Mouse (Mus musculus): ENCODE results near the gene Pik3ap1. TPM values are rescaled to one million over a fixed set of nuclear protein-coding genes. Genes with fewer than 3 reads are reported as not detected.
A peak's percentile ranks its signal among the peaks of the same experiment; 100 is the strongest.

The Pik3ap1 gene
- polyA plus RNA-seq, 1 experiment from 2014 or later = 0.97 TPM

GRCm38 (mm10) chr19:41345028-41345741, 39.7 kb downstream of the Pik3ap1 start:
- ATAC-seq (ENCODE audit: insufficient number of reproducible peaks, insufficient read depth, low FRiP score, low TSS enrichment, low read depth) = no peak
- H3K27me3 ChIP-seq = no peaks in the 10 kb centered on the region
- no peak overlapping the region for H3K9ac ChIP-seq (replicated peaks)
- H3K9me3 ChIP-seq = no peaks in the 10 kb centered on the region
- 54% methylated on average over 11 of the region's 11 CpGs for WGBS
- H3K4me1 ChIP-seq (replicated peaks) = peaks cover 19% of the 10 kb centered on the region
- H3K4me2 ChIP-seq = no peak overlapping the region
- H3K27ac ChIP-seq = peak overlapping the region; percentile 36; the same call in 1 of the 2 replicates
- H3K4me3 ChIP-seq (replicated peaks) = no peak overlapping the region
- H3K36me3 ChIP-seq = no peaks in the 10 kb centered on the region

- Histone ChIP-seq H3K36me3 (no peaks in the 10 kb centered on the region), H3K4me1 (replicated peaks) (peaks cover 19% of the 10 kb centered on the region), H3K9me3 (no peaks in the 10 kb centered on the region), H3K27me3 (no peaks in the 10 kb centered on the region), H3K9ac (replicated peaks) (no peak overlapping the region), H3K4me3 (replicated peaks) (no peak overlapping the region), H3K27ac (no peak overlapping the region), H3K4me2 (no peak overlapping the region)
- no peak for ATAC-seq (ENCODE audit: insufficient number of reproducible peaks, insufficient read depth, low FRiP score, low TSS enrichment, low read depth)
- WGBS = 79% methylated on average over 8 of the region's 8 CpGs
Measured at GRCm38 (mm10) chr19:41344666-41345027, 40.3 kb downstream of the Pik3ap1 start.

- Histone ChIP-seq H3K4me2 (no peak overlapping the region), H3K4me1 (replicated peaks) (peaks cover 23% of the 10 kb centered on the region), H3K9me3 (no peaks in the 10 kb centered on the region), H3K27me3 (no peaks in the 10 kb centered on the region), H3K9ac (replicated peaks) (no peak overlapping the region), H3K27ac (no peak overlapping the region), H3K4me3 (replicated peaks) (no peak overlapping the region), H3K36me3 (no peaks in the 10 kb centered on the region)
- ATAC-seq (ENCODE audit: insufficient number of reproducible peaks, insufficient read depth, low FRiP score, low TSS enrichment, low read depth) = no peak
- WGBS = 78% methylated on average over 6 of the region's 6 CpGs
Measured at GRCm38 (mm10) chr19:41342592-41343090, 42.3 kb downstream of the Pik3ap1 start.

- H3K36me3 ChIP-seq = no peaks in the 10 kb centered on the region
- H3K9ac ChIP-seq (replicated peaks) = no peak overlapping the region
- 89% methylated on average over 5 of the region's 5 CpGs for WGBS
- H3K4me1 ChIP-seq (replicated peaks) = peaks cover 23% of the 10 kb centered on the region
- ATAC-seq (ENCODE audit: insufficient number of reproducible peaks, insufficient read depth, low FRiP score, low TSS enrichment, low read depth) = no peak
- no peak overlapping the region for H3K4me2 ChIP-seq
- no peak overlapping the region for H3K27ac ChIP-seq
- no peaks in the 10 kb centered on the region for H3K9me3 ChIP-seq
- H3K27me3 ChIP-seq = no peaks in the 10 kb centered on the region
- no peak overlapping the region for H3K4me3 ChIP-seq (replicated peaks)
Measured at GRCm38 (mm10) chr19:41341677-41342076, 43.2 kb downstream of the Pik3ap1 start.

GRCm38 (mm10) chr19:41339020-41339836, 45.7 kb downstream of the Pik3ap1 start:
- Histone ChIP-seq H3K9ac (replicated peaks) (no peak overlapping the region), H3K27me3 (no peaks in the 10 kb centered on the region), H3K4me1 (replicated peaks) (0 out of 2 replicates have a peak, but pooled peaks cover 4% of the 10 kb centered on the region), H3K27ac (no peak overlapping the region), H3K36me3 (no peaks in the 10 kb centered on the region), H3K4me3 (replicated peaks) (no peak overlapping the region), H3K9me3 (no peaks in the 10 kb centered on the region), H3K4me2 (no peak overlapping the region)
- no peak for ATAC-seq (ENCODE audit: insufficient number of reproducible peaks, insufficient read depth, low FRiP score, low TSS enrichment, low read depth)
- WGBS = 80% methylated on average over 21 of the region's 21 CpGs

GRCm38 (mm10) chr19:41338379-41338778, 46.5 kb downstream of the Pik3ap1 start:
- Histone ChIP-seq H3K4me2 (no peak overlapping the region), H3K4me3 (replicated peaks) (no peak overlapping the region), H3K27me3 (no peaks in the 10 kb centered on the region), H3K4me1 (replicated peaks) (0 out of 2 replicates have a peak, but pooled peaks cover 4% of the 10 kb centered on the region), H3K27ac (no peak overlapping the region), H3K9ac (replicated peaks) (no peak overlapping the region), H3K36me3 (no peaks in the 10 kb centered on the region), H3K9me3 (no peaks in the 10 kb centered on the region)
- ATAC-seq (ENCODE audit: insufficient number of reproducible peaks, insufficient read depth, low FRiP score, low TSS enrichment, low read depth) = no peak
- WGBS = 82% methylated on average over 6 of the region's 6 CpGs

- Histone ChIP-seq H3K4me3 (replicated peaks) (no peak overlapping the region), H3K9ac (replicated peaks) (no peak overlapping the region), H3K36me3 (no peaks in the 10 kb centered on the region), H3K27ac (no peak overlapping the region), H3K4me2 (no peak overlapping the region), H3K27me3 (no peaks in the 10 kb centered on the region), H3K4me1 (replicated peaks) (0 out of 2 replicates have a peak, but pooled peaks cover 4% of the 10 kb centered on the region), H3K9me3 (no peaks in the 10 kb centered on the region)
- ATAC-seq (ENCODE audit: insufficient number of reproducible peaks, insufficient read depth, low FRiP score, low TSS enrichment, low read depth) = no peak
- WGBS = 94% methylated on average over 3 of the region's 3 CpGs
Measured at GRCm38 (mm10) chr19:41335721-41336120, 49.2 kb downstream of the Pik3ap1 start.

- Histone ChIP-seq H3K9ac (replicated peaks) (no peak overlapping the region), H3K27me3 (no peaks in the 10 kb centered on the region), H3K27ac (no peak overlapping the region), H3K4me3 (replicated peaks) (no peak overlapping the region), H3K4me1 (replicated peaks) (no peaks in the 10 kb centered on the region), H3K36me3 (no peaks in the 10 kb centered on the region), H3K9me3 (0 out of 2 replicates have a peak, but pooled peaks cover 4% of the 10 kb centered on the region), H3K4me2 (no peak overlapping the region)
- WGBS = 73% methylated on average over 8 of the region's 8 CpGs
- no peak for ATAC-seq (ENCODE audit: insufficient number of reproducible peaks, insufficient read depth, low FRiP score, low TSS enrichment, low read depth)
Measured at GRCm38 (mm10) chr19:41332986-41333385, 51.9 kb downstream of the Pik3ap1 start.

- 0 out of 2 replicates have a peak, but pooled peaks cover 4% of the 10 kb centered on the region for H3K9me3 ChIP-seq
Measured at GRCm38 (mm10) chr19:41332228-41332627, 52.7 kb downstream of the Pik3ap1 start.

GRCm38 (mm10) chr19:41330401-41330800, 54.5 kb downstream of the Pik3ap1 start:
- no peak overlapping the region for H3K9ac ChIP-seq (replicated peaks)
- 0 out of 2 replicates have a peak, but pooled peaks cover 4% of the 10 kb centered on the region for H3K9me3 ChIP-seq
- no peak overlapping the region for H3K4me3 ChIP-seq (replicated peaks)
- H3K27ac ChIP-seq = no peak overlapping the region
- no peak for ATAC-seq (ENCODE audit: insufficient number of reproducible peaks, insufficient read depth, low FRiP score, low TSS enrichment, low read depth)
- H3K4me2 ChIP-seq = no peak overlapping the region
- WGBS = 90% methylated on average over 7 of the region's 7 CpGs
- no peaks in the 10 kb centered on the region for H3K36me3 ChIP-seq
- no peaks in the 10 kb centered on the region for H3K4me1 ChIP-seq (replicated peaks)
- H3K27me3 ChIP-seq = no peaks in the 10 kb centered on the region

More at GRCm38 (mm10) chr19:41332228-41332627, 52.7 kb downstream of the Pik3ap1 start:
- no peak overlapping the region for H3K9ac ChIP-seq (replicated peaks)
- ATAC-seq (ENCODE audit: insufficient number of reproducible peaks, insufficient read depth, low FRiP score, low TSS enrichment, low read depth) = no peak
- no peak overlapping the region for H3K4me3 ChIP-seq (replicated peaks)
- H3K27ac ChIP-seq = no peak overlapping the region
- 93% methylated on average over 12 of the region's 12 CpGs for WGBS
- no peaks in the 10 kb centered on the region for H3K27me3 ChIP-seq
- no peaks in the 10 kb centered on the region for H3K4me1 ChIP-seq (replicated peaks)
- H3K36me3 ChIP-seq = no peaks in the 10 kb centered on the region
- H3K4me2 ChIP-seq = no peak overlapping the region

- Histone ChIP-seq H3K4me2 (no peak overlapping the region), H3K9me3 (0 out of 2 replicates have a peak, but pooled peaks cover 4% of the 10 kb centered on the region), H3K4me1 (replicated peaks) (no peaks in the 10 kb centered on the region), H3K9ac (replicated peaks) (no peak overlapping the region), H3K36me3 (no peaks in the 10 kb centered on the region), H3K27me3 (no peaks in the 10 kb centered on the region), H3K4me3 (replicated peaks) (no peak overlapping the region), H3K27ac (no peak overlapping the region)
- no peak for ATAC-seq (ENCODE audit: insufficient number of reproducible peaks, insufficient read depth, low FRiP score, low TSS enrichment, low read depth)
- 92% methylated on average over 7 of the region's 7 CpGs for WGBS
Measured at GRCm38 (mm10) chr19:41329961-41330360, 54.9 kb downstream of the Pik3ap1 start.

Measured in limb, embryonic 12.5 days (tissue).